Mouse (Mus musculus) C2C12 (cell line): ENCODE results near the gene 4933402N03Rik.

Experiments
- CTCF ChIP-seq: IDR thresholded peaks from one replicate; pipeline ENCODE4 v1.5.1; 2011; ENCODE audit not compliant: control insufficient read depth, insufficient read depth, insufficient read length
- FOSL1 ChIP-seq: IDR thresholded peaks from one replicate; pipeline ENCODE4 v1.8.0; 2011; ENCODE audit warnings: mild to moderate bottlenecking, low read length; ENCODE audit not compliant: poor library complexity, insufficient read depth, severe bottlenecking

GRCm38 (mm10) chr7:131184339-131184738, 38.2 kb upstream of the 4933402N03Rik start:
- no peak for TF ChIP-seq CTCF
- no peak for TF ChIP-seq FOSL1
